Mouse (Mus musculus): ENCODE data around the gene Ptpdc1.

GRCm38 (mm10) chr13:48577007-48577406 lies 48.5 kb downstream of the Ptpdc1 start:
- TF ChIP-seq CTCF (IDR thresholded peaks at IDR 0.05; ENCODE audit: borderline replicate concordance, extremely low read depth, insufficient read depth, insufficient read length) = no peak
- TF ChIP-seq POLR2A (IDR thresholded peaks at IDR 0.05; ENCODE audit: borderline replicate concordance, extremely low read depth, insufficient read depth, insufficient read length, poor library complexity, severe bottlenecking) = no peak
